ENCODE assay signal across 22 mouse cellular contexts in the genomic region with DNA sequence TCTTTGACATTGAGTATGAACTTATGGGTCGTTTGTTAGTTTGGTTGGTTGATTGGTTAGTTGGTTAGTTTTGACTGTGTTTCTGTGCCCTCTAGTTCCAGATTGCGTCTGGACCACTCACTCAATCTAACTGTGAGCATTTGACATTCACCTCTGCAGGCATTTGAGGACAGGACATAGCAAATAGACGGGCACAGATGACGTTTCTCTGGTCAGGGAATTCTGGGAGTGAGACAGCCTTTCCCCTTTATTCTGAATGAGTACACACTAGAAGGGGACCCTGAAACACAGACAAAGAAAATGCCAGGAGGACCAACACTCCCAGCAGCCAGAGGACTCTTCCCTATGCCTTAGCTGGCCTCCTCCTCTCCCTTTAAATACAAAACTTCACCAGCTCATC. TPM values are rescaled to one million over a fixed set of nuclear protein-coding genes. Genes with fewer than 3 reads are reported as not detected.
"Had no signal": no experiment of that assay in that cellular context is flagged by ENCODE, and none has a peak within 500 bp of the region (broad histone marks: within the 10 kb centered on the region; RNA-seq: fewer than 3 reads in every experiment).

No protein-coding gene starts in this region.

- H3K27ac ChIP-seq: kidney, embryonic 15.5 days; left cerebral cortex, adult 2 months; limb, embryonic 13.5 days; liver, embryonic 12.5 days; liver, embryonic 15.5 days; lung, embryonic 15.5 days; macrophage; midbrain, embryonic 13.5 days; neural tube, embryonic 12.5 days; stomach, embryonic 15.5 days had no signal

- ATAC-seq: liver, embryonic 12.5 days; midbrain, embryonic 13.5 days had no signal

- H3K9ac ChIP-seq: kidney, embryonic 15.5 days; limb, embryonic 13.5 days; liver, embryonic 12.5 days; liver, embryonic 15.5 days; lung, embryonic 15.5 days; midbrain, embryonic 13.5 days; neural tube, embryonic 12.5 days; stomach, embryonic 15.5 days had no signal

- DNase-seq: kidney, adult 11 months; kidney, adult 8-10 months; kidney, postnatal 10 days; kidney, postnatal 36 days; layer of hippocampus, postnatal 36 days; liver; lung, adult 18-20 months; retina, postnatal 1 day; right cerebral cortex, postnatal 25 days; spleen, adult 18-20 months; thymus, postnatal 25 days had no signal

- H3K4me2 ChIP-seq: kidney, embryonic 15.5 days; limb, embryonic 13.5 days; liver, embryonic 12.5 days; liver, embryonic 15.5 days; lung, embryonic 15.5 days; midbrain, embryonic 13.5 days; neural tube, embryonic 12.5 days; stomach, embryonic 15.5 days had no signal

- H3K27me3 ChIP-seq: limb, embryonic 13.5 days; lung, embryonic 15.5 days; neural tube, embryonic 12.5 days; stomach, embryonic 15.5 days had no signal

- H3K9me3 ChIP-seq: kidney, embryonic 15.5 days; limb, embryonic 13.5 days; liver, embryonic 12.5 days; liver, embryonic 15.5 days; lung, embryonic 15.5 days; midbrain, embryonic 13.5 days; neural tube, embryonic 12.5 days; stomach, embryonic 15.5 days had no signal

- H3K4me3 ChIP-seq: kidney, embryonic 15.5 days; left cerebral cortex, adult 2 months; limb, embryonic 13.5 days; liver, embryonic 12.5 days; liver, embryonic 15.5 days; lung, embryonic 15.5 days; midbrain, embryonic 13.5 days; neural tube, embryonic 12.5 days; stomach, embryonic 15.5 days had no signal

- H3K36me3 ChIP-seq: kidney, embryonic 15.5 days; limb, embryonic 13.5 days; liver, embryonic 12.5 days; liver, embryonic 15.5 days; lung, embryonic 15.5 days; midbrain, embryonic 13.5 days; neural tube, embryonic 12.5 days; stomach, embryonic 15.5 days had no signal

RNA-seq across cellular contexts. Expression of a gene that starts 2.1 kb away (rescaled TPM):
- total RNA-seq: neutrophil, adult 5-6 weeks had no signal
- polyA plus RNA-seq: macrophage had no signal
